Mouse (Mus musculus): ENCODE results near the gene Nt5c2.

GRCm38 (mm10) chr19:46892856-46893255 is 122.1 kb downstream of the Nt5c2 start:
- TF ChIP-seq CTCF (IDR thresholded peaks at IDR 0.05; ENCODE audit: low read depth, low read length) = no peak
- TF ChIP-seq POLR2A (IDR thresholded peaks at IDR 0.05; ENCODE audit: insufficient read depth, low read length) = no peak
- no peak for TF ChIP-seq EP300 (IDR thresholded peaks at IDR 0.05; ENCODE audit: insufficient read depth, low read depth, low read length)

Measured in ES-Bruce4 (cell line).